In the genomic region with DNA sequence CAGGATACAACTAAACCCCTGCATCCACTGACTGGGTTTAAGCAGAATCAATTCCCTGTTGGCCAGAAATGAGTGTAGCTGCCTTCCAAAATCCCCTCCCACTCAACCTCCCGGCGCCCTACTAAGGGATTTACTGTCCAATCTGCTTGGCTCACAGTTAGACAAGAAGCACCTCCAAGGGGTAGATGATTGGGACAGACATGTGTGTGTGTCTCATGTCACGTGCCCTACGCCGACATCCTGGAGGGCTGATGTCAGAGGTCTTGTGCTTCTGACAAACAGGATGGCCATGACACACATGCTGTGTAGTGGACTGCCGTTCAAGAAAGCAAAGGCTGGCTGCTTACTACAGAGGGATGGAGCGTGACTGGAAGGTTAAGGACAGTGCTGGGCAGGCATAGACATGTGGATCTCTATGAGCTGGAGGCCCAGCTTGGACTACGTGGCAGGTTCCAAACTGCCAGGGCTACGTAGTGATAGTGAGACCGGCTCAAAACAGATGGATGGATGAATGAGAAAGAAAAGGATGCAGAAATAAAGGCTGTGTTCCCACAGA, we compare ENCODE assay signal across 23 mouse cellular contexts.
DNase-seq lines count a peak whose midpoint lies in the region; ATAC-seq and TF ChIP-seq lines count a peak whose summit lies in the region.
"Had no signal": no experiment of that assay in that cellular context is flagged by ENCODE, and none has a peak within 500 bp of the region (broad histone marks: within the 10 kb centered on the region; RNA-seq: fewer than 3 reads in every experiment).

No protein-coding gene starts in this region.

- H3K4me2 ChIP-seq in lung, embryonic 14.5 days = no peak overlapping the region
- H3K4me2 ChIP-seq: heart, embryonic 11.5 days; heart, embryonic 15.5 days; hindbrain, embryonic 13.5 days had no signal

- H3K9ac ChIP-seq in lung, embryonic 14.5 days = no peak overlapping the region
- H3K9ac ChIP-seq: heart, embryonic 15.5 days; hindbrain, embryonic 13.5 days had no signal

- H3K9me3 ChIP-seq in lung, embryonic 14.5 days (ENCODE audit: low read depth, low read length) = no peaks in the 10 kb centered on the region
- H3K9me3 ChIP-seq: embryonic facial prominence, embryonic 10.5 days; forebrain, embryonic 10.5 days; G1E; heart, embryonic 15.5 days; hindbrain, embryonic 13.5 days had no signal

- H3K4me1 ChIP-seq in lung, embryonic 14.5 days (ENCODE audit: insufficient read depth) = 0 out of 2 replicates have a peak, but pooled peaks cover 4% of the 10 kb centered on the region
- H3K4me1 ChIP-seq: heart, embryonic 15.5 days had no signal

- H3K36me3 ChIP-seq in lung, embryonic 14.5 days (ENCODE audit: insufficient read depth) = no peaks in the 10 kb centered on the region
- H3K36me3 ChIP-seq: embryonic facial prominence, embryonic 10.5 days; forebrain, embryonic 10.5 days; G1E; heart, embryonic 15.5 days; hindbrain, embryonic 13.5 days had no signal

- H3K27me3 ChIP-seq in lung, embryonic 14.5 days (ENCODE audit: insufficient read depth, low read length) = no peaks in the 10 kb centered on the region
- H3K27me3 ChIP-seq: heart, embryonic 15.5 days; hindbrain, embryonic 13.5 days had no signal

- H3K27ac ChIP-seq in lung, embryonic 14.5 days (ENCODE audit: low read depth) = no peak overlapping the region
- H3K27ac ChIP-seq: embryonic facial prominence, embryonic 10.5 days; forebrain, embryonic 10.5 days; heart, adult 2 months; heart, embryonic 15.5 days; hindbrain, embryonic 13.5 days; hindbrain, postnatal 0 days had no signal

- H3K4me3 ChIP-seq in lung, embryonic 14.5 days (ENCODE audit: low read depth, low read length) = no peak overlapping the region
- H3K4me3 ChIP-seq: embryonic facial prominence, embryonic 10.5 days; forebrain, embryonic 10.5 days; heart, adult 2 months; heart, embryonic 15.5 days; hindbrain, embryonic 13.5 days had no signal

- no peak for TF ChIP-seq CTCF in lung, embryonic 14.5 days (IDR thresholded peaks at IDR 0.05; ENCODE audit: low read depth)

- DNase-seq in adrenal gland, adult (ENCODE audit: inconsistent age in 2 of 2, low spot score in 1 of 2) = peak; percentile 33 to 76
- no peak for DNase-seq in adrenal gland, postnatal 4 days (ENCODE audit: low spot score in 2 of 2)
- DNase-seq in lung, embryonic 14.5 days = peak; percentile 9
- DNase-seq in lung, postnatal 25 days (ENCODE audit: low spot score) = no peak
- DNase-seq in gonadal fat pad, adult 2 months (ENCODE audit: low read depth) = peak; percentile 71
- DNase-seq in left cerebral cortex, adult 8-10 months (ENCODE audit: low spot score in 2 of 2) = no peak
- DNase-seq in urinary bladder, postnatal 36 days (ENCODE audit: low spot score in 2 of 2) = no peak
- DNase-seq: B cell, adult 2 months; cerebellum, adult 18-20 months; cerebellum, adult 9-11 months; gastrocnemius, postnatal 10 days; heart, adult 2 months; heart, postnatal 14 days; kidney, adult 18-20 months had no signal

- WGBS in lung, embryonic 14.5 days = 74% methylated on average over 10 of the region's 10 CpGs

- no peak for ATAC-seq in lung, embryonic 14.5 days (ENCODE audit: insufficient read depth)
- ATAC-seq: CD4-positive, CD25-positive, alpha-beta regulatory T cell, adult 4 months; forebrain, embryonic 14.5 days; hindbrain, postnatal 0 days had no signal

Comparison
In these comparisons a context has a peak if more than half of its experiments do, and no peak if none do; other contexts are left out.
1. DNase-seq: peak in adrenal gland, adult (2 of 2), lung, embryonic 14.5 days (single experiment) and gonadal fat pad, adult 2 months (single experiment); none in adrenal gland, postnatal 4 days (0 of 2), lung, postnatal 25 days (single experiment), left cerebral cortex, adult 8-10 months (0 of 2) and urinary bladder, postnatal 36 days (0 of 2).